ENCODE assay signal across 8 mouse cellular contexts in genomic region chr11:117790703-117791440, GRCm38 (mm10). TPM values are rescaled to one million over a fixed set of nuclear protein-coding genes. Genes with fewer than 3 reads are reported as not detected.
DNase-seq lines count a peak whose midpoint lies in the region; ATAC-seq lines count a peak whose summit lies in the region.

No protein-coding gene starts in this region.

- no peak overlapping the region for H3K9ac ChIP-seq in heart, embryonic 15.5 days
- H3K9ac ChIP-seq in kidney, embryonic 15.5 days: no peak overlapping the region

- peak overlapping the region; percentile 54 for H3K4me2 ChIP-seq in heart, embryonic 15.5 days
- H3K4me2 ChIP-seq in kidney, embryonic 15.5 days: peak overlapping the region; percentile 56

- DNase-seq in heart, postnatal 25 days (ENCODE audit: low spot score): no peak
- peak; percentile 40 for DNase-seq in c-Kit-positive CD71-positive TER-119-negative erythroid progenitor cells, embryonic 14.5 days (ENCODE audit: low read depth)
- DNase-seq in lung, postnatal 4 days: peak; percentile 45 to 71
- DNase-seq in layer of hippocampus, postnatal 10 days (ENCODE audit: low spot score in 2 of 2): no peak
- no peak for DNase-seq in ovary, postnatal 10 days (ENCODE audit: low spot score)
- no peak for DNase-seq in left cerebral cortex, postnatal 14 days (ENCODE audit: low spot score in 2 of 2)

- peaks cover 25% of the 10 kb centered on the region for H3K4me1 ChIP-seq in heart, embryonic 15.5 days (replicated peaks)
- H3K4me1 ChIP-seq in kidney, embryonic 15.5 days: peaks cover 33% of the 10 kb centered on the region

- 37% methylated on average over 23 of the region's 23 CpGs for WGBS in heart, embryonic 15.5 days
- WGBS in kidney, embryonic 15.5 days: 44% methylated on average over 23 of the region's 23 CpGs

- H3K36me3 ChIP-seq in heart, embryonic 15.5 days: no peaks in the 10 kb centered on the region
- H3K36me3 ChIP-seq in kidney, embryonic 15.5 days: no peaks in the 10 kb centered on the region

- intact Hi-C loops in heart, postnatal 25 days (cut with DNase I): loop anchor here (1.0 kb wide), 1 partner anchor 33 kb away; no protein-coding TSS in a partner anchor
- intact Hi-C loops in left cerebral cortex, postnatal 14 days (cut with DNase I): loop anchor here (2.0 kb wide), 1 partner anchor 34 kb away; the partner anchor contains the start of gene Afmid

- peak; percentile 31 for ATAC-seq in heart, embryonic 15.5 days (replicated peaks; ENCODE audit: insufficient number of reproducible peaks, insufficient read depth, low FRiP score, low read depth)
- ATAC-seq in kidney, embryonic 15.5 days (replicated peaks; ENCODE audit: low FRiP score): peak; percentile 60

- H3K9me3 ChIP-seq in heart, embryonic 15.5 days (replicated peaks): no peaks in the 10 kb centered on the region
- no peaks in the 10 kb centered on the region for H3K9me3 ChIP-seq in kidney, embryonic 15.5 days (replicated peaks)

- no peak overlapping the region for H3K27ac ChIP-seq in heart, embryonic 15.5 days
- peak overlapping the region; percentile 54; the same call in 1 of the 2 replicates for H3K27ac ChIP-seq in kidney, embryonic 15.5 days

- H3K4me3 ChIP-seq in heart, embryonic 15.5 days: peak overlapping the region; percentile 16
- peak overlapping the region; percentile 25 for H3K4me3 ChIP-seq in kidney, embryonic 15.5 days (replicated peaks)

- peaks cover 8% of the 10 kb centered on the region; the same call in 1 of the 2 replicates for H3K27me3 ChIP-seq in heart, embryonic 15.5 days
- H3K27me3 ChIP-seq in kidney, embryonic 15.5 days: 0 out of 2 replicates have a peak, but pooled peaks cover 2% of the 10 kb centered on the region

RNA-seq across cellular contexts. Expression of gene 6030468B19Rik, which starts 6.6 kb away (rescaled TPM):
- 0.34 and 0.65 TPM in 2 replicates for polyA plus RNA-seq in heart, embryonic 15.5 days (2015; fragmentation: Nextera tagmentation; extraction: Ambion mirVana)
- not detected for total RNA-seq in heart, postnatal 25 days (2021)
- polyA plus RNA-seq in kidney, embryonic 15.5 days (2015; fragmentation: Nextera tagmentation; extraction: Ambion mirVana): 0.36 and 1.7 TPM in 2 replicates
- not detected for total RNA-seq in layer of hippocampus, postnatal 10 days (2021)
- not detected for total RNA-seq in left cerebral cortex, postnatal 14 days (2021)

RNA-seq across cellular contexts. Expression of gene Tmc6, which starts 8.9 kb away (rescaled TPM):
- 20.9 and 28.3 TPM in 2 replicates for polyA plus RNA-seq in heart, embryonic 15.5 days (2015; fragmentation: Nextera tagmentation; extraction: Ambion mirVana)
- 10 to 100 TPM; 14.4 to 18.8 TPM for total RNA-seq in heart, postnatal 25 days (2021)
- polyA plus RNA-seq in kidney, embryonic 15.5 days (2015; fragmentation: Nextera tagmentation; extraction: Ambion mirVana): 36.2 and 37.5 TPM in 2 replicates
- 1 to 10 TPM; 5.5 to 5.9 TPM for total RNA-seq in layer of hippocampus, postnatal 10 days (2021)
- 1 to 10 TPM; 4.0 to 5.4 TPM for total RNA-seq in left cerebral cortex, postnatal 14 days (2021)

RNA-seq across cellular contexts. Expression of gene Tmc8, which starts 9.0 kb away (rescaled TPM):
- polyA plus RNA-seq in heart, embryonic 15.5 days (2015; fragmentation: Nextera tagmentation; extraction: Ambion mirVana): 2.7 and 3.8 TPM in 2 replicates
- total RNA-seq in heart, postnatal 25 days (2021): 1 to 10 TPM; 2.9 to 3.4 TPM
- polyA plus RNA-seq in kidney, embryonic 15.5 days (2015; fragmentation: Nextera tagmentation; extraction: Ambion mirVana): 2.7 and 3.6 TPM in 2 replicates
- total RNA-seq in layer of hippocampus, postnatal 10 days (2021): 1 to 10 TPM in 1 of 2 experiments, under 1 TPM in 1; 0.60 to 1.5 TPM
- total RNA-seq in left cerebral cortex, postnatal 14 days (2021): 1 to 10 TPM; 1.0 to 1.4 TPM

RNA-seq across cellular contexts. Expression of gene Gm20708, which starts 18.6 kb away (rescaled TPM):
- polyA plus RNA-seq in heart, embryonic 15.5 days (2015; fragmentation: Nextera tagmentation; extraction: Ambion mirVana): 0.97 and 1.5 TPM in 2 replicates
- total RNA-seq in heart, postnatal 25 days (2021): 1 to 10 TPM in 1 of 2 experiments, under 1 TPM in 1; 0.36 to 1.2 TPM
- 0.54 and 0.91 TPM in 2 replicates for polyA plus RNA-seq in kidney, embryonic 15.5 days (2015; fragmentation: Nextera tagmentation; extraction: Ambion mirVana)
- total RNA-seq in layer of hippocampus, postnatal 10 days (2021): 1 to 10 TPM; 3.4 to 3.5 TPM
- 1 to 10 TPM; 1.9 to 2.3 TPM for total RNA-seq in left cerebral cortex, postnatal 14 days (2021)

RNA-seq across cellular contexts. Expression of gene Syngr2, which starts 18.6 kb away (rescaled TPM):
- polyA plus RNA-seq in heart, embryonic 15.5 days (2015; fragmentation: Nextera tagmentation; extraction: Ambion mirVana): 84.6 and 105 TPM in 2 replicates
- total RNA-seq in heart, postnatal 25 days (2021): 100 to 1,000 TPM; 109 to 113 TPM
- polyA plus RNA-seq in kidney, embryonic 15.5 days (2015; fragmentation: Nextera tagmentation; extraction: Ambion mirVana): 78.0 and 80.5 TPM in 2 replicates
- 10 to 100 TPM; 11.3 to 12.3 TPM for total RNA-seq in layer of hippocampus, postnatal 10 days (2021)
- total RNA-seq in left cerebral cortex, postnatal 14 days (2021): 10 to 100 TPM; 11.9 to 13.0 TPM

Comparison
In these comparisons a context has a peak if more than half of its experiments do, and no peak if none do; other contexts are left out.
1. DNase-seq: peak in c-Kit-positive CD71-positive TER-119-negative erythroid progenitor cells, embryonic 14.5 days (single experiment) and lung, postnatal 4 days (2 of 2); none in heart, postnatal 25 days (single experiment), layer of hippocampus, postnatal 10 days (0 of 2), ovary, postnatal 10 days (single experiment) and left cerebral cortex, postnatal 14 days (0 of 2).